In the genomic region with DNA sequence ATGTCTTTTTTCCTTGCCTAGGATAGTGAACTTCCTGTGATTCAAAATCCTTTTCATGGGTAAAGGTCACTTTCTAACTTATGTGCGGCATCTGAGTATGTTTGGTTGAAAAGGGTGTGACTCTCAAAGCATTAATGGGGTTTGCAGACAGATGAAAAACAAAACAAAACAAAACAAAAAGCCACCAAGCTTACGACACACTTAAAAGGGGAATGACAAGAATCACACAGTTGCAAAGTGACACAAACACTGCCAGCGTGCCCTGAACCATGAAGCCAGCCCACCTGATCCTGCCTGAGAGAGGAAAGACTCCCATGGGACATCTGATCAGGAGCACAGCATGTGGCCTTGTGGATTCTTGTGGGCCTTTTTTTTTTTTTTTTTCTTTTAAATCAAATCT, we compare ENCODE assay signal across 16 mouse cellular contexts.
A peak's percentile ranks its signal among the peaks of the same experiment; 100 is the strongest.
DNase-seq lines count a peak whose midpoint lies in the region; ATAC-seq and TF ChIP-seq lines count a peak whose summit lies in the region.
"Had no signal": no experiment of that assay in that cellular context is flagged by ENCODE, and none has a peak within 500 bp of the region (broad histone marks: within the 10 kb centered on the region; RNA-seq: fewer than 3 reads in every experiment).

No protein-coding gene starts in this region.

- no peaks in the 10 kb centered on the region for H3K9me3 ChIP-seq in kidney, embryonic 15.5 days (replicated peaks)
- H3K9me3 ChIP-seq: forebrain, embryonic 13.5 days; midbrain, embryonic 15.5 days had no signal

- no peak overlapping the region for H3K4me2 ChIP-seq in kidney, embryonic 15.5 days
- H3K4me2 ChIP-seq: midbrain, embryonic 15.5 days had no signal

- no peak overlapping the region for H3K4me3 ChIP-seq in gastrocnemius, adult 2 months
- no peak overlapping the region for H3K4me3 ChIP-seq in kidney, embryonic 15.5 days (replicated peaks)
- no peak overlapping the region for H3K4me3 ChIP-seq in thymus, adult 2 months (ENCODE audit: control insufficient read depth, insufficient read depth, low read length)
- H3K4me3 ChIP-seq: forebrain, embryonic 13.5 days; midbrain, embryonic 15.5 days had no signal

- peaks cover 59% of the 10 kb centered on the region for H3K4me1 ChIP-seq in kidney, embryonic 15.5 days
- H3K4me1 ChIP-seq in thymus, adult 2 months (replicated peaks; ENCODE audit: control insufficient read depth, insufficient read depth, low read length), result peaks cover 37% of the 10 kb centered on the region

- TF ChIP-seq CTCF in gastrocnemius, adult 2 months (IDR thresholded peaks at IDR 0.05), result no peak
- TF ChIP-seq CTCF in thymus, adult 2 months (IDR thresholded peaks at IDR 0.05; ENCODE audit: borderline replicate concordance, control insufficient read depth, extremely low read depth, insufficient read depth, low read length, poor library complexity), result no peak

- no peak for DNase-seq in gastrocnemius, adult 2 months
- no peak for DNase-seq in gastrocnemius, postnatal 36 days
- no peak for DNase-seq in kidney, postnatal 14 days
- no peak for DNase-seq in thymus, adult 2 months
- DNase-seq in thymus, adult 18-20 months, result no peak
- peak; percentile 54 for DNase-seq in splenic B cell, adult 2 months (ENCODE audit: low read depth, low spot score)
- DNase-seq: cerebellum, adult 9-11 months; gastrocnemius, postnatal 10 days; heart, postnatal 4 days; left cerebral cortex, postnatal 4 days; lung, postnatal 14 days; retina, postnatal 1 day had no signal

- H3K9ac ChIP-seq in kidney, embryonic 15.5 days, result no peak overlapping the region
- H3K9ac ChIP-seq: forebrain, embryonic 13.5 days; midbrain, embryonic 15.5 days had no signal

- H3K27ac ChIP-seq in gastrocnemius, adult 2 months, result peak overlapping the region; percentile 70
- H3K27ac ChIP-seq in kidney, embryonic 15.5 days, result peak overlapping the region; percentile 86
- H3K27ac ChIP-seq in thymus, adult 2 months (ENCODE audit: control insufficient read depth, insufficient read depth, low read length), result peak overlapping the region; percentile 99
- H3K27ac ChIP-seq: midbrain, embryonic 15.5 days had no signal

- WGBS in kidney, embryonic 15.5 days, result 29% methylated on average over 3 of the region's 3 CpGs
- 50% methylated on average over 3 of the region's 3 CpGs for WGBS in thymus, adult 2 months

- no peaks in the 10 kb centered on the region for H3K36me3 ChIP-seq in kidney, embryonic 15.5 days
- H3K36me3 ChIP-seq in thymus, adult 2 months (ENCODE audit: control insufficient read depth, insufficient read depth, low read length), result no peaks in the 10 kb centered on the region
- H3K36me3 ChIP-seq in splenic B cell, adult 2 months (ENCODE audit: control insufficient read depth, insufficient read depth, low read length, poor library complexity, severe bottlenecking), result no peaks in the 10 kb centered on the region
- H3K36me3 ChIP-seq: midbrain, embryonic 15.5 days had no signal

- no peak for ATAC-seq in kidney, embryonic 15.5 days (replicated peaks; ENCODE audit: low FRiP score)
- ATAC-seq in megakaryocyte progenitor cell, adult 5-6 weeks (replicated peaks; ENCODE audit: poor library complexity), result no peak
- ATAC-seq: forebrain, embryonic 13.5 days; midbrain, embryonic 15.5 days had no signal

- no peaks in the 10 kb centered on the region for H3K27me3 ChIP-seq in kidney, embryonic 15.5 days
- H3K27me3 ChIP-seq in thymus, adult 2 months (ENCODE audit: control insufficient read depth, insufficient read depth, low read length), result no peaks in the 10 kb centered on the region
- no peaks in the 10 kb centered on the region for H3K27me3 ChIP-seq in splenic B cell, adult 2 months (ENCODE audit: control insufficient read depth, insufficient read depth, low read length, poor library complexity, severe bottlenecking)
- H3K27me3 ChIP-seq: forebrain, embryonic 13.5 days; midbrain, embryonic 15.5 days had no signal

- intact Hi-C loops in gastrocnemius, adult 2 months (cut with DNase I), result loop anchor here (5.0 to 10.0 kb wide), 2 partner anchors 203 to 214 kb away; partner anchors contain the start of gene Klf3
- intact Hi-C loops in gastrocnemius, postnatal 36 days (cut with DNase I), result no loop called here

- TF ChIP-seq POLR2A in thymus, adult 2 months (IDR thresholded peaks at IDR 0.05; ENCODE audit: control insufficient read depth, extremely low read depth, insufficient read depth, low read length, poor library complexity), result no peak
